12 mouse cellular contexts compared by ENCODE assay signal in genomic region chr10:14760618-14761017, GRCm38 (mm10). TPM values are rescaled to one million over a fixed set of nuclear protein-coding genes. Genes with fewer than 3 reads are reported as not detected.
DNase-seq lines count a peak whose midpoint lies in the region; ATAC-seq and TF ChIP-seq lines count a peak whose summit lies in the region.
"Had no signal": no experiment of that assay in that cellular context is flagged by ENCODE, and none has a peak within 500 bp of the region (broad histone marks: within the 10 kb centered on the region; RNA-seq: fewer than 3 reads in every experiment).

No protein-coding gene starts in this region.

- H3K4me1 ChIP-seq in kidney, embryonic 16.5 days (ENCODE audit: insufficient read depth, low read length) = 0 out of 2 replicates have a peak, but pooled peaks cover 7% of the 10 kb centered on the region
- peaks cover 6% of the 10 kb centered on the region for H3K4me1 ChIP-seq in embryonic facial prominence, embryonic 14.5 days (ENCODE audit: control insufficient read depth, insufficient read depth, low read length)
- no peaks in the 10 kb centered on the region for H3K4me1 ChIP-seq in hindbrain, embryonic 16.5 days (ENCODE audit: control insufficient read depth, insufficient read depth, low read depth, low read length)
- no peaks in the 10 kb centered on the region for H3K4me1 ChIP-seq in midbrain, postnatal 0 days (ENCODE audit: insufficient read depth, low read length)

- peak overlapping the region; percentile 71 for H3K4me2 ChIP-seq in kidney, embryonic 16.5 days (replicated peaks; ENCODE audit: low read depth, low read length)
- H3K4me2 ChIP-seq in embryonic facial prominence, embryonic 14.5 days (ENCODE audit: low read depth, low read length) = peak overlapping the region; percentile 74
- peak overlapping the region; percentile 86 for H3K4me2 ChIP-seq in hindbrain, embryonic 16.5 days (ENCODE audit: low read length)
- peak overlapping the region; percentile 88 for H3K4me2 ChIP-seq in midbrain, postnatal 0 days (ENCODE audit: low read depth, low read length, poor library complexity, severe bottlenecking)

- no peak overlapping the region for H3K27ac ChIP-seq in kidney, embryonic 16.5 days (ENCODE audit: low read length)
- H3K27ac ChIP-seq in embryonic facial prominence, embryonic 14.5 days (replicated peaks; ENCODE audit: low read depth, low read length) = no peak overlapping the region
- H3K27ac ChIP-seq in hindbrain, embryonic 16.5 days (ENCODE audit: low read depth, low read length) = no peak overlapping the region
- H3K27ac ChIP-seq in midbrain, postnatal 0 days (ENCODE audit: low read depth, low read length) = no peak overlapping the region

- H3K4me3 ChIP-seq in kidney, embryonic 16.5 days (ENCODE audit: low read length) = peak overlapping the region; percentile 39
- peak overlapping the region; percentile 40 for H3K4me3 ChIP-seq in embryonic facial prominence, embryonic 14.5 days (ENCODE audit: low read depth, low read length)
- peak overlapping the region; percentile 48 for H3K4me3 ChIP-seq in hindbrain, embryonic 16.5 days (ENCODE audit: low read length)
- peak overlapping the region; percentile 41 for H3K4me3 ChIP-seq in midbrain, postnatal 0 days (ENCODE audit: low read depth, low read length)
- H3K4me3 ChIP-seq: myocyte had no signal

- H3K9ac ChIP-seq in kidney, embryonic 16.5 days (replicated peaks; ENCODE audit: low read length) = no peak overlapping the region
- no peak overlapping the region for H3K9ac ChIP-seq in embryonic facial prominence, embryonic 14.5 days (ENCODE audit: low read depth, low read length)
- peak overlapping the region; percentile 35 for H3K9ac ChIP-seq in hindbrain, embryonic 16.5 days (ENCODE audit: low read depth, low read length)
- H3K9ac ChIP-seq in midbrain, postnatal 0 days (replicated peaks; ENCODE audit: low read length, poor library complexity, severe bottlenecking) = no peak overlapping the region

- no peaks in the 10 kb centered on the region for H3K36me3 ChIP-seq in kidney, embryonic 16.5 days (ENCODE audit: insufficient read depth, low read length)
- H3K36me3 ChIP-seq in embryonic facial prominence, embryonic 14.5 days (ENCODE audit: control insufficient read depth, insufficient read depth, low read length) = no peaks in the 10 kb centered on the region
- no peaks in the 10 kb centered on the region for H3K36me3 ChIP-seq in hindbrain, embryonic 16.5 days (ENCODE audit: control insufficient read depth, insufficient read depth, low read length)
- no peaks in the 10 kb centered on the region for H3K36me3 ChIP-seq in midbrain, postnatal 0 days (ENCODE audit: insufficient read depth, low read length)

- TF ChIP-seq CTCF in midbrain, postnatal 0 days (IDR thresholded peaks at IDR 0.05) = no peak

- ATAC-seq in kidney, embryonic 16.5 days (ENCODE audit: low FRiP score, low TSS enrichment) = no peak
- no peak for ATAC-seq in embryonic facial prominence, embryonic 14.5 days (ENCODE audit: low read depth)
- ATAC-seq in hindbrain, embryonic 16.5 days = peak; percentile 58
- ATAC-seq in midbrain, postnatal 0 days (ENCODE audit: low FRiP score) = 0 out of 2 replicates have a peak, but pooled peaks have one; percentile 35

- H3K27me3 ChIP-seq in kidney, embryonic 16.5 days (ENCODE audit: insufficient read depth, low read length) = peaks cover 18% of the 10 kb centered on the region
- peaks cover 34% of the 10 kb centered on the region for H3K27me3 ChIP-seq in embryonic facial prominence, embryonic 14.5 days (replicated peaks; ENCODE audit: control insufficient read depth, insufficient read depth, low read length)
- no peaks in the 10 kb centered on the region for H3K27me3 ChIP-seq in hindbrain, embryonic 16.5 days (replicated peaks; ENCODE audit: control insufficient read depth, insufficient read depth, low read length)
- H3K27me3 ChIP-seq in midbrain, postnatal 0 days (ENCODE audit: insufficient read depth, low read length) = no peaks in the 10 kb centered on the region

- WGBS in kidney, embryonic 16.5 days = 17% methylated on average over 8 of the region's 8 CpGs
- WGBS in embryonic facial prominence, embryonic 14.5 days = 22% methylated on average over 8 of the region's 8 CpGs
- WGBS in hindbrain, embryonic 16.5 days = 22% methylated on average over 8 of the region's 8 CpGs
- 20% methylated on average over 8 of the region's 8 CpGs for WGBS in midbrain, postnatal 0 days

- no peak for DNase-seq in kidney, postnatal 10 days
- DNase-seq in embryonic facial prominence, embryonic 14.5 days (ENCODE audit: low spot score) = no peak
- DNase-seq in midbrain, postnatal 0 days (ENCODE audit: low spot score) = no peak
- no peak for DNase-seq in adrenal gland, adult 8-10 months
- no peak for DNase-seq in layer of hippocampus, adult 9-10 months (ENCODE audit: low spot score)
- DNase-seq in urinary bladder, adult 18-20 months (ENCODE audit: low spot score in 2 of 2) = no peak
- DNase-seq: adrenal gland, postnatal 14 days had no signal

- no peaks in the 10 kb centered on the region for H3K9me3 ChIP-seq in kidney, embryonic 16.5 days (ENCODE audit: low read length)
- H3K9me3 ChIP-seq in embryonic facial prominence, embryonic 14.5 days (ENCODE audit: control insufficient read depth, low read length) = no peaks in the 10 kb centered on the region
- no peaks in the 10 kb centered on the region for H3K9me3 ChIP-seq in hindbrain, embryonic 16.5 days (ENCODE audit: control insufficient read depth, low read length)
- no peaks in the 10 kb centered on the region for H3K9me3 ChIP-seq in midbrain, postnatal 0 days (ENCODE audit: low read length)

RNA-seq across cellular contexts. Expression of gene Gje1, which starts 42.6 kb away (rescaled TPM):
- not detected in 2 replicates for polyA plus RNA-seq in kidney, embryonic 16.5 days (2015; fragmentation: Nextera tagmentation; extraction: Ambion mirVana)
- polyA plus RNA-seq in embryonic facial prominence, embryonic 14.5 days (2014; fragmentation: Nextera tagmentation; extraction: Ambion mirVana) = not detected in 2 replicates
- polyA plus RNA-seq in hindbrain, embryonic 16.5 days (2015; fragmentation: Nextera tagmentation; extraction: Ambion mirVana) = not detected in 2 replicates
- not detected in 2 replicates for total RNA-seq in midbrain, postnatal 0 days (2014; rRNA removed)
- not detected in 2 replicates for polyA plus RNA-seq in midbrain, postnatal 0 days (2015; fragmentation: Nextera tagmentation; extraction: Ambion mirVana)
- not detected for total RNA-seq in adrenal gland, adult 8-10 months (2022)
- total RNA-seq: adrenal gland, postnatal 14 days; left cerebral cortex, adult 8-10 months had no signal
- polyA plus RNA-seq: gonadal fat pad, adult 2 months; myocyte had no signal

RNA-seq across cellular contexts. Expression of gene Nmbr, which starts 55.2 kb away (rescaled TPM):
- polyA plus RNA-seq in kidney, embryonic 16.5 days (2015; fragmentation: Nextera tagmentation; extraction: Ambion mirVana) = 1.0 TPM in 2 replicates
- 0.25 and 0.46 TPM in 2 replicates for polyA plus RNA-seq in embryonic facial prominence, embryonic 14.5 days (2014; fragmentation: Nextera tagmentation; extraction: Ambion mirVana)
- 2.5 and 3.0 TPM in 2 replicates for polyA plus RNA-seq in hindbrain, embryonic 16.5 days (2015; fragmentation: Nextera tagmentation; extraction: Ambion mirVana)
- total RNA-seq in midbrain, postnatal 0 days (2014; rRNA removed) = 4.5 and 5.0 TPM in 2 replicates
- 2.8 and 3.3 TPM in 2 replicates for polyA plus RNA-seq in midbrain, postnatal 0 days (2015; fragmentation: Nextera tagmentation; extraction: Ambion mirVana)
- under 1 TPM in 3 of 4 experiments, not detected in 1; 0.48 to 0.95 (median 0.49) TPM for total RNA-seq in adrenal gland, adult 8-10 months (2022)
- total RNA-seq: adrenal gland, postnatal 14 days had no signal
- polyA plus RNA-seq: gonadal fat pad, adult 2 months had no signal

RNA-seq across cellular contexts. Expression of gene Vta1, which starts 55.3 kb away (rescaled TPM):
- polyA plus RNA-seq in kidney, embryonic 16.5 days (2015; fragmentation: Nextera tagmentation; extraction: Ambion mirVana) = 100.0 and 103 TPM in 2 replicates
- 89.2 and 97.8 TPM in 2 replicates for polyA plus RNA-seq in embryonic facial prominence, embryonic 14.5 days (2014; fragmentation: Nextera tagmentation; extraction: Ambion mirVana)
- 177 and 196 TPM in 2 replicates for polyA plus RNA-seq in hindbrain, embryonic 16.5 days (2015; fragmentation: Nextera tagmentation; extraction: Ambion mirVana)
- 104 and 105 TPM in 2 replicates for total RNA-seq in midbrain, postnatal 0 days (2014; rRNA removed)
- polyA plus RNA-seq in midbrain, postnatal 0 days (2015; fragmentation: Nextera tagmentation; extraction: Ambion mirVana) = 177 and 184 TPM in 2 replicates
- 10 to 100 TPM; 46.2 to 52.8 (median 49.2) TPM for total RNA-seq in adrenal gland, adult 8-10 months (2022)

Comparison
In these comparisons a context has a peak if more than half of its experiments do, and no peak if none do; other contexts are left out.
1. ATAC-seq: peak in hindbrain, embryonic 16.5 days (single experiment) and midbrain, postnatal 0 days (single experiment); none in kidney, embryonic 16.5 days (single experiment) and embryonic facial prominence, embryonic 14.5 days (single experiment).
2. Peak in every context shown above with its lines, with median percentiles within 50 percentile points of each other: H3K4me2 ChIP-seq and H3K4me3 ChIP-seq.